Mouse (Mus musculus): ENCODE data around the gene Olfr944.

Olfr944 gene

DNA sequence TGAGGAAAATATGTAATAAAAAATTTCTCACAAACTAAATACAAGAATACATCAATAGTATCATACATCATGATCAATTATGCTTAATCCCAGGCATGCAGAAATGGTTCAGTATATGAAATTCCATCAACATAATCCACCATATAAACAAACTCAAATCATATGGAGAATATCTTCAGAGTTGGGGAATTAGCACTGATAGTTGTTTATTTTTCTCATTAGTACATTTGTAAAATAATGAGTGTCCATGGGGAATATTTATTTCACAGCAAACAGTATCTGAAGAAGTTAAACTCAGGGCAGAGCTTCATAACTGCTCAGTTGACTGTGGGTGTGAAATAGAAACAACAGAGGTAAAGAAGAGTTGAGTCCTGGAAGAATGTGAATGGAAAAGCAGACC is at the start of gene Olfr944:
Olfr944 (plus strand) TSS at position 301 of the 400 bp plus-strand sequence.
- DNase-seq (ENCODE audit: inconsistent ontology term), result no peak

DNA sequence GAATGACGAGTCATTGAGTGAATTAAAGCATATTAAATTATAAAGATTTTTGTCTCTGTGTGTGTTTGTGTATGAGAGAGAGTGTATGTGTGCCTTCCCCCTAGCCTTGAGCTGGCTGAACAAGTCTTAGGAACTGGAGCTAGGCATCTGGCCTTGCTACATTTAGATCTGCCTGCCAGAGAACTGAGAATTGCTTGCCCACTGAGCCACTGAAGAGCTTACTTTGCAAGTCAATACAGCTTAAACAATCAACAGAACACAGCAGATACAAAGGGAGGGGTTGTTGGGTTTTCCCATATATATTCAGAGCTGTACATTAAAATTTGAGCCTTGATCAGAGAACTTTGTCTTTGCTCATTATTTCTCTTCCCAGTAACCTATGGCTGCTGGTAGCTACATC is 49.3 kb upstream of the Olfr944 start:
- DNase-seq (ENCODE audit: inconsistent ontology term), result no peak

DNA sequence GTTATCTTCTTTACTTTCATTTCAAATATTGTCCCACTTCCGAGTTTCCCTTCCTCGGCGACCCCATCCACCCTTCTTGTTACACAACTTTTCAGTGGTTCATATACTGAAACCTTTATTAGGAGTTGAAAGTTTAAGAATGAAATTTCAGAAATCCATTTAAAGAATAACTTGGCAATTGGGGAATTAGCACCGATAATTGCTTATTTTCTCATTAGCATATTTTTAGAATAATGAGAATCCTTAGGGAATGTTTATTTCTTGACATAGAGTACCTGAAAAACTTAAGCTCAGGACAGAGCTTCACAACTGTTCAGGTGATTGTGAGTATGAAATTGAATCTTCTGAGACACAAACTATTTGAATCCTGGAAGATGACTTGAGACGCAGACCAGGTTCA is 35.7 kb upstream of the Olfr944 start, which contains the start of gene Olfr943:
Olfr943 (plus strand) TSS at position 301 of the 400 bp plus-strand sequence.
- DNase-seq (ENCODE audit: inconsistent ontology term), result no peak

DNA sequence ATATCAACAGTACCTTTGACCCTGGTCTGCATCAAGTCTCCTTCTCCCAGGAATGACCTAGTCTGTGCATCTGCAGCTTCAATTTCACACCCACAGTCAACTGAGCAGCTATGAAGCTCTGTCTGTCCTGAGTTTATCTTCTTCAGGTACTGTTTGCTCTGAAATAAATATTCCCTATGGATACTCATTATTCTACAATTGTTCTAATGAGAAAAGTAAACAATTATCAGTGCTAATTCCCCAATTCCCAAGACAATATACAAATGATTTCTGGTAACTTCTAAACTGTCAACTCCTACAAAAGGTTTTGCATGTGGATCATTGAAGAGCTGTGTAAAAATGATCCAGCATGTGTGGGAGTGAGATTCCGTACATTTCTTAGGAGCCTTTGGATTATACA is 48.2 kb downstream of the Olfr944 start, which contains the start of gene Olfr1537:
Olfr1537 (minus strand) TSS at position 101 of the 400 bp plus-strand sequence.
- no peak for DNase-seq (ENCODE audit: inconsistent ontology term)
